Mouse (Mus musculus): ENCODE data around the gene Rtp3. TPM values are rescaled to one million over a fixed set of nuclear protein-coding genes. Genes with fewer than 3 reads are reported as not detected.

Gene Rtp3
- total and polyA plus RNA-seq, 2 experiments = 14.5 to 61.0 TPM

GRCm38 (mm10) chr9:110999856-111000255, 9.5 kb upstream of the Rtp3 start:
- Histone ChIP-seq H3K4me3 (ENCODE audit: insufficient read depth, low read depth, low read length) (no peak overlapping the region), H3K79me2 (ENCODE audit: control insufficient read depth, insufficient read depth, low read length) (no peaks in the 10 kb centered on the region), H3K27me3 (ENCODE audit: control insufficient read depth, insufficient read depth, low read length) (no peaks in the 10 kb centered on the region), H3K27ac (replicated peaks; ENCODE audit: insufficient read depth, low read depth, low read length) (no peak overlapping the region), H3K36me3 (ENCODE audit: control insufficient read depth, insufficient read depth, low read length) (no peaks in the 10 kb centered on the region), H3K4me1 (ENCODE audit: control insufficient read depth, insufficient read depth, low read length) (no peaks in the 10 kb centered on the region; the same call in 1 of the 2 replicates), H3K9ac (ENCODE audit: low read depth, low read length) (no peak overlapping the region)
- no peak for TF ChIP-seq CTCF (IDR thresholded peaks at IDR 0.05; ENCODE audit: low read depth, low read length)
- TF ChIP-seq POLR2A (IDR thresholded peaks at IDR 0.05; ENCODE audit: extremely low read depth, insufficient read depth, low read length) = no peak
- WGBS = 52% methylated on average over 10 of the region's 10 CpGs
- peak; percentile 49 for DNase-seq (ENCODE audit: extremely low read depth, low read depth, low spot score)

- 89% methylated on average over 2 of the region's 2 CpGs for WGBS
- H3K79me2 ChIP-seq (ENCODE audit: control insufficient read depth, insufficient read depth, low read length) = no peaks in the 10 kb centered on the region
- H3K9ac ChIP-seq (ENCODE audit: low read depth, low read length) = no peak overlapping the region
- no peak for DNase-seq (ENCODE audit: extremely low read depth, low read depth, low spot score)
- no peak overlapping the region for H3K27ac ChIP-seq (replicated peaks; ENCODE audit: insufficient read depth, low read depth, low read length)
- peaks cover 2% of the 10 kb centered on the region for H3K4me1 ChIP-seq (ENCODE audit: control insufficient read depth, insufficient read depth, low read length)
- no peak overlapping the region for H3K4me3 ChIP-seq (ENCODE audit: insufficient read depth, low read depth, low read length)
- TF ChIP-seq POLR2A (IDR thresholded peaks at IDR 0.05; ENCODE audit: extremely low read depth, insufficient read depth, low read length) (no peak), CTCF (IDR thresholded peaks at IDR 0.05; ENCODE audit: low read depth, low read length) (no peak)
- no peaks in the 10 kb centered on the region for H3K27me3 ChIP-seq (ENCODE audit: control insufficient read depth, insufficient read depth, low read length)
- H3K36me3 ChIP-seq (ENCODE audit: control insufficient read depth, insufficient read depth, low read length) = no peaks in the 10 kb centered on the region
Observed at GRCm38 (mm10) chr9:110999056-110999455, 8.7 kb upstream of the Rtp3 start.

- H3K9ac ChIP-seq (ENCODE audit: low read depth, low read length) = no peak overlapping the region
- no peaks in the 10 kb centered on the region for H3K36me3 ChIP-seq (ENCODE audit: control insufficient read depth, insufficient read depth, low read length)
- no peaks in the 10 kb centered on the region for H3K27me3 ChIP-seq (ENCODE audit: control insufficient read depth, insufficient read depth, low read length)
- no peak overlapping the region for H3K27ac ChIP-seq (replicated peaks; ENCODE audit: insufficient read depth, low read depth, low read length)
- H3K79me2 ChIP-seq (ENCODE audit: control insufficient read depth, insufficient read depth, low read length) = no peaks in the 10 kb centered on the region
- DNase-seq (ENCODE audit: extremely low read depth, low read depth, low spot score) = peak; percentile 81
- H3K4me3 ChIP-seq (ENCODE audit: insufficient read depth, low read depth, low read length) = no peak overlapping the region
- peaks cover 10% of the 10 kb centered on the region for H3K4me1 ChIP-seq (ENCODE audit: control insufficient read depth, insufficient read depth, low read length)
- 5% methylated on average over 5 of the region's 5 CpGs for WGBS
- TF ChIP-seq POLR2A (IDR thresholded peaks at IDR 0.05; ENCODE audit: extremely low read depth, insufficient read depth, low read length) = no peak
- TF ChIP-seq CTCF (IDR thresholded peaks at IDR 0.05; ENCODE audit: low read depth, low read length) = peak; percentile 100
Observed at GRCm38 (mm10) chr9:110997245-110997644, 6.9 kb upstream of the Rtp3 start.

- H3K36me3 ChIP-seq (ENCODE audit: control insufficient read depth, insufficient read depth, low read length) = no peaks in the 10 kb centered on the region
- no peaks in the 10 kb centered on the region for H3K27me3 ChIP-seq (ENCODE audit: control insufficient read depth, insufficient read depth, low read length)
- H3K4me1 ChIP-seq (ENCODE audit: control insufficient read depth, insufficient read depth, low read length) = peaks cover 19% of the 10 kb centered on the region
- 1% methylated on average over 13 of the region's 13 CpGs for WGBS
- H3K4me3 ChIP-seq (ENCODE audit: insufficient read depth, low read depth, low read length) = peak overlapping the region; percentile 40; the same call in 1 of the 2 replicates
- no peak for TF ChIP-seq POLR2A (IDR thresholded peaks at IDR 0.05; ENCODE audit: extremely low read depth, insufficient read depth, low read length)
- TF ChIP-seq CTCF (IDR thresholded peaks at IDR 0.05; ENCODE audit: low read depth, low read length) = peak; percentile 44
- no peaks in the 10 kb centered on the region for H3K79me2 ChIP-seq (ENCODE audit: control insufficient read depth, insufficient read depth, low read length)
- H3K27ac ChIP-seq (replicated peaks; ENCODE audit: insufficient read depth, low read depth, low read length) = peak overlapping the region; percentile 94
- H3K9ac ChIP-seq (ENCODE audit: low read depth, low read length) = peak overlapping the region; percentile 78
- peak; percentile 98 for DNase-seq (ENCODE audit: extremely low read depth, low read depth, low spot score)
Observed at GRCm38 (mm10) chr9:110994716-110995172, 4.4 kb upstream of the Rtp3 start.

GRCm38 (mm10) chr9:110993281-110993709, 2.9 kb upstream of the Rtp3 start:
- TF ChIP-seq CTCF (IDR thresholded peaks at IDR 0.05; ENCODE audit: low read depth, low read length) = no peak
- no peak overlapping the region for H3K9ac ChIP-seq (ENCODE audit: low read depth, low read length)
- H3K4me1 ChIP-seq (ENCODE audit: control insufficient read depth, insufficient read depth, low read length) = peaks cover 19% of the 10 kb centered on the region
- no peaks in the 10 kb centered on the region for H3K36me3 ChIP-seq (ENCODE audit: control insufficient read depth, insufficient read depth, low read length)
- no peak overlapping the region for H3K4me3 ChIP-seq (ENCODE audit: insufficient read depth, low read depth, low read length)
- DNase-seq (ENCODE audit: extremely low read depth, low read depth, low spot score) = peak; percentile 97
- peak overlapping the region; percentile 76 for H3K27ac ChIP-seq (replicated peaks; ENCODE audit: insufficient read depth, low read depth, low read length)
- no peaks in the 10 kb centered on the region for H3K27me3 ChIP-seq (ENCODE audit: control insufficient read depth, insufficient read depth, low read length)
- peaks cover 9% of the 10 kb centered on the region; the same call in 1 of the 2 replicates for H3K79me2 ChIP-seq (ENCODE audit: control insufficient read depth, insufficient read depth, low read length)
- 6% methylated on average over 3 of the region's 3 CpGs for WGBS

GRCm38 (mm10) chr9:110989543-110989942, 840 bp downstream of the Rtp3 start:
- WGBS = 36% methylated on average over 2 of the region's 2 CpGs
- peak; percentile 97 for DNase-seq (ENCODE audit: extremely low read depth, low read depth, low spot score)
- H3K27me3 ChIP-seq (ENCODE audit: control insufficient read depth, insufficient read depth, low read length) = no peaks in the 10 kb centered on the region

More at GRCm38 (mm10) chr9:110989543-110989942, 840 bp downstream of the Rtp3 start:
- Histone ChIP-seq H3K36me3 (ENCODE audit: control insufficient read depth, insufficient read depth, low read length) (peaks cover 5% of the 10 kb centered on the region), H3K4me3 (ENCODE audit: insufficient read depth, low read depth, low read length) (peak overlapping the region; percentile 72), H3K27ac (replicated peaks; ENCODE audit: insufficient read depth, low read depth, low read length) (peak overlapping the region; percentile 93), H3K9ac (ENCODE audit: low read depth, low read length) (peak overlapping the region; percentile 87), H3K79me2 (ENCODE audit: control insufficient read depth, insufficient read depth, low read length) (peaks cover 9% of the 10 kb centered on the region; the same call in 1 of the 2 replicates), H3K4me1 (ENCODE audit: control insufficient read depth, insufficient read depth, low read length) (peaks cover 31% of the 10 kb centered on the region)
- TF ChIP-seq CTCF (IDR thresholded peaks at IDR 0.05; ENCODE audit: low read depth, low read length) (no peak), POLR2A (IDR thresholded peaks at IDR 0.05; ENCODE audit: extremely low read depth, insufficient read depth, low read length) (peak; percentile 66; the same call in 1 of the 2 replicates)

Data from liver, adult 2 months (tissue).